Mouse (Mus musculus) stomach, embryonic 16.5 days (tissue): ENCODE data around the gene Zfp646. TPM values are rescaled to one million over a fixed set of nuclear protein-coding genes. Genes with fewer than 3 reads are reported as not detected.
"Not testable (repeated sequence)": the region's sequence is repeated elsewhere in the genome, so short reads cannot be mapped to it uniquely, and the experiment has no call there.

Experiments used
- ATAC-seq: fragments of 200-750 bp; cut with Nextera tagmentation; 2 replicates; pipeline ENCODE4 v1.8.0; 2017; ENCODE audit warnings: moderate number of reproducible peaks, moderate TSS enrichment; ENCODE audit not compliant: insufficient read depth, low FRiP score
- H3K27ac ChIP-seq: fragments of 300-500 bp; sonication (generic); 2 replicates; pipeline ENCODE4 v1.5.1; 2014; ENCODE audit warnings: low read length
- H3K27me3 ChIP-seq: fragments of 300-500 bp; sonication (generic); 2 replicates; pipeline ENCODE4 v1.6.1; 2014; ENCODE audit warnings: low read length, control low read depth, mixed read lengths; ENCODE audit not compliant: control insufficient read depth, insufficient read depth
- H3K36me3 ChIP-seq: fragments of 300-500 bp; sonication (generic); 2 replicates; pipeline ENCODE4 v1.6.1; 2014; ENCODE audit warnings: low read length; ENCODE audit not compliant: control insufficient read depth, insufficient read depth
- H3K4me1 ChIP-seq: fragments of 300-500 bp; sonication (generic); 2 replicates; pipeline ENCODE4 v1.6.1; 2014; ENCODE audit warnings: low read length, control low read depth, mixed read lengths; ENCODE audit not compliant: control insufficient read depth, insufficient read depth
- H3K4me2 ChIP-seq: fragments of 300-500 bp; sonication (generic); 2 replicates; pipeline ENCODE4 v1.6.1; 2014; ENCODE audit warnings: low read depth, low read length, mixed read lengths
- H3K4me3 ChIP-seq: fragments of 300-500 bp; sonication (generic); replicated peaks from 2 replicates; pipeline ENCODE4 v1.5.1; 2014; ENCODE audit warnings: mild to moderate bottlenecking, low read length
- H3K9ac ChIP-seq: fragments of 300-500 bp; sonication (generic); 2 replicates; pipeline ENCODE4 v1.6.1; 2014; ENCODE audit warnings: low read length
- H3K9me3 ChIP-seq: fragments of 300-500 bp; sonication (generic); replicated peaks from 2 replicates; pipeline ENCODE4 v1.6.1; 2016; ENCODE audit warnings: low read length, control low read depth; ENCODE audit not compliant: control insufficient read depth
- WGBS: fragments of 180-500 bp; shearing (Covaris S2); extraction: QIAGEN DNeasy Blood & Tissue Kit; methylation state at CpG from one replicate; pipeline ENCODE4 v1.1.7; 2014; 5-methylcytosine and 5-hydroxymethylcytosine counted together
- polyA plus RNA-seq: library from polyadenylated mRNA; unstranded; fragments of >200 nt; fragmentation: Nextera tagmentation; extraction: Ambion mirVana; gene quantifications from 2 replicates; pipeline ENCODE4 v1.2.1, GENCODE M21; 2015

The Zfp646 gene
- polyA plus RNA-seq: 9.9 and 11.2 TPM in 2 replicates

GRCm38 (mm10) chr7:127876041-127876466 lies at the start of gene Zfp646:
TSS of gene Zfp646 (plus strand) at chr7:127876221.
- no peaks in the 10 kb centered on the region for H3K27me3 ChIP-seq
- H3K9me3 ChIP-seq: no peaks in the 10 kb centered on the region
- under 1% methylated on average over 41 of the region's 41 CpGs for WGBS
- peak within 1 kb of the TSS; percentile 98 for H3K27ac ChIP-seq
- H3K4me2 ChIP-seq: peak within 1 kb of the TSS; percentile 85
- H3K9ac ChIP-seq: peak within 1 kb of the TSS; percentile 95
- H3K4me3 ChIP-seq: peak within 1 kb of the TSS; percentile 96
- peaks cover 17% of the 10 kb centered on the region for H3K4me1 ChIP-seq
- peak; percentile 90 for ATAC-seq
- H3K36me3 ChIP-seq: peaks cover 25% of the 10 kb centered on the region

GRCm38 (mm10) chr7:127835550-127835949 lies 40.5 kb upstream of the Zfp646 start:
- H3K9me3 ChIP-seq: no peaks in the 10 kb centered on the region
- no peak overlapping the region for H3K4me3 ChIP-seq
- no peak for ATAC-seq
- no peak overlapping the region for H3K4me2 ChIP-seq
- H3K36me3 ChIP-seq: no peaks in the 10 kb centered on the region
- H3K4me1 ChIP-seq: no peaks in the 10 kb centered on the region
- H3K27ac ChIP-seq: no peak overlapping the region
- WGBS: 76% methylated on average over 2 of the region's 2 CpGs
- no peaks in the 10 kb centered on the region for H3K27me3 ChIP-seq
- H3K9ac ChIP-seq: no peak overlapping the region

- H3K27ac ChIP-seq: no peak overlapping the region
- no peaks in the 10 kb centered on the region for H3K27me3 ChIP-seq
- H3K36me3 ChIP-seq: no peaks in the 10 kb centered on the region
- no peak overlapping the region for H3K4me3 ChIP-seq
- 83% methylated on average over 5 of the region's 5 CpGs for WGBS
- H3K4me2 ChIP-seq: no peak overlapping the region
- no peak overlapping the region for H3K9ac ChIP-seq
- 0 out of 2 replicates have a peak, but pooled peaks cover under 1% of the 10 kb centered on the region for H3K4me1 ChIP-seq
- H3K9me3 ChIP-seq: no peaks in the 10 kb centered on the region
- no peak for ATAC-seq
Measured at GRCm38 (mm10) chr7:127837473-127837872, 38.5 kb upstream of the Zfp646 start.

GRCm38 (mm10) chr7:127837878-127838277 lies 38.1 kb upstream of the Zfp646 start:
- H3K4me3 ChIP-seq, H3K4me1 ChIP-seq, ATAC-seq, H3K27ac ChIP-seq, H3K4me2 ChIP-seq, H3K36me3 ChIP-seq, H3K27me3 ChIP-seq, H3K9me3 ChIP-seq, H3K9ac ChIP-seq: not testable (repeated sequence)
- 73% methylated on average over 4 of the region's 4 CpGs for WGBS

GRCm38 (mm10) chr7:127840031-127840430 lies 36.0 kb upstream of the Zfp646 start:
- H3K4me2 ChIP-seq, H3K36me3 ChIP-seq, H3K9ac ChIP-seq, H3K4me3 ChIP-seq, H3K27ac ChIP-seq, H3K27me3 ChIP-seq, H3K4me1 ChIP-seq, H3K9me3 ChIP-seq, ATAC-seq: not testable (repeated sequence)
- 79% methylated on average over 2 of the region's 2 CpGs for WGBS

- H3K9ac ChIP-seq: peak overlapping the region; percentile 89
- H3K9me3 ChIP-seq: no peaks in the 10 kb centered on the region
- H3K4me1 ChIP-seq: 0 out of 2 replicates have a peak, but pooled peaks cover 3% of the 10 kb centered on the region
- H3K27me3 ChIP-seq: no peaks in the 10 kb centered on the region
- peak; percentile 6; the same call in 1 of the 2 replicates for ATAC-seq
- H3K4me2 ChIP-seq: peak overlapping the region; percentile 93
- H3K4me3 ChIP-seq: peak overlapping the region; percentile 93
- 2% methylated on average over 15 of the region's 15 CpGs for WGBS
- H3K36me3 ChIP-seq: no peaks in the 10 kb centered on the region; the same call in 1 of the 2 replicates
- H3K27ac ChIP-seq: peak overlapping the region; percentile 95
Measured at GRCm38 (mm10) chr7:127840886-127841285, 35.1 kb upstream of the Zfp646 start.

GRCm38 (mm10) chr7:127841340-127842000 lies 34.6 kb upstream of the Zfp646 start:
- under 1% methylated on average over 45 of the region's 46 CpGs for WGBS
- Histone ChIP-seq H3K4me3 (peak overlapping the region; percentile 93), H3K9ac (peak overlapping the region; percentile 89), H3K9me3 (no peaks in the 10 kb centered on the region), H3K36me3 (no peaks in the 10 kb centered on the region; the same call in 1 of the 2 replicates), H3K4me1 (0 out of 2 replicates have a peak, but pooled peaks cover 3% of the 10 kb centered on the region), H3K27me3 (no peaks in the 10 kb centered on the region), H3K4me2 (peak overlapping the region; percentile 93), H3K27ac (peak overlapping the region; percentile 95)
- ATAC-seq: peak; percentile 92

- ATAC-seq: peak; percentile 71
- Histone ChIP-seq H3K36me3 (no peaks in the 10 kb centered on the region; the same call in 1 of the 2 replicates), H3K9ac (peak overlapping the region; percentile 89), H3K27me3 (no peaks in the 10 kb centered on the region), H3K4me1 (0 out of 2 replicates have a peak, but pooled peaks cover 3% of the 10 kb centered on the region), H3K27ac (peak overlapping the region; percentile 95), H3K4me2 (peak overlapping the region; percentile 93), H3K4me3 (peak overlapping the region; percentile 93), H3K9me3 (no peaks in the 10 kb centered on the region)
- WGBS: under 1% methylated on average over 40 of the region's 40 CpGs
Measured at GRCm38 (mm10) chr7:127842001-127842718, 33.9 kb upstream of the Zfp646 start.
